Mouse (Mus musculus) limb, embryonic 14.5 days (tissue): Measurements from ENCODE around the gene Ccnjl. TPM values are rescaled to one million over a fixed set of nuclear protein-coding genes. Genes with fewer than 3 reads are reported as not detected.

Experiments
- ATAC-seq: fragments of 200-750 bp; cut with Nextera tagmentation; 2 replicates; pipeline ENCODE4 v1.8.0; 2017; ENCODE audit warnings: low read depth, moderate number of reproducible peaks, moderate TSS enrichment; ENCODE audit not compliant: low FRiP score
- DNase-seq: peaks from one replicate; pipeline ENCODE4 v3.0.0-alpha.2; 2015; ENCODE audit warnings: low spot score
- H3K27ac ChIP-seq: fragments of 300-500 bp; sonication (generic); replicated peaks from 2 replicates; pipeline ENCODE4 v1.5.1; 2014; ENCODE audit warnings: low read depth, mild to moderate bottlenecking, low read length, moderate library complexity, mixed read lengths
- H3K27me3 ChIP-seq: fragments of 300-500 bp; sonication (generic); 2 replicates; pipeline ENCODE4 v1.6.1; 2014; ENCODE audit warnings: low read length, mixed read lengths; ENCODE audit not compliant: control insufficient read depth, insufficient read depth
- H3K36me3 ChIP-seq: fragments of 300-500 bp; sonication (generic); 2 replicates; pipeline ENCODE4 v1.6.1; 2014; ENCODE audit warnings: mild to moderate bottlenecking, low read length, moderate library complexity, mixed read lengths; ENCODE audit not compliant: control insufficient read depth, insufficient read depth
- H3K4me1 ChIP-seq: fragments of 300-500 bp; sonication (generic); 2 replicates; pipeline ENCODE4 v1.6.1; 2014; ENCODE audit warnings: antibody characterized with exemption, low read length, mixed read lengths; ENCODE audit not compliant: control insufficient read depth, insufficient read depth
- H3K4me2 ChIP-seq: fragments of 300-500 bp; sonication (generic); replicated peaks from 2 replicates; pipeline ENCODE4 v1.6.1; 2014; ENCODE audit warnings: low read depth, mild to moderate bottlenecking, low read length, moderate library complexity; ENCODE audit not compliant: severe bottlenecking
- H3K4me3 ChIP-seq: fragments of 300-500 bp; sonication (generic); replicated peaks from 2 replicates; pipeline ENCODE4 v1.5.1; 2014; ENCODE audit warnings: low read length
- H3K9ac ChIP-seq: fragments of 300-500 bp; sonication (generic); 2 replicates; pipeline ENCODE4 v1.6.1; 2014; ENCODE audit warnings: mild to moderate bottlenecking, low read depth, low read length, moderate library complexity; ENCODE audit not compliant: severe bottlenecking
- H3K9me3 ChIP-seq: fragments of 300-500 bp; sonication (generic); 2 replicates; pipeline ENCODE4 v1.6.1; 2016; ENCODE audit warnings: low read length; ENCODE audit not compliant: control insufficient read depth
- POLR2A ChIP-seq: fragments of 200-500 bp; IDR thresholded peaks from 2 replicates; pipeline ENCODE4 v1.8.0; 2012; ENCODE audit warnings: inconsistent platforms, mild to moderate bottlenecking, moderate library complexity, borderline replicate concordance; ENCODE audit not compliant: insufficient read depth, insufficient read length; ENCODE audit errors: extremely low read depth
- WGBS: fragments of 180-500 bp; shearing (Covaris S2); extraction: QIAGEN DNeasy Blood & Tissue Kit; methylation state at CpG from one replicate; pipeline ENCODE4 v1.1.7; 2014; 5-methylcytosine and 5-hydroxymethylcytosine counted together
- polyA plus RNA-seq, 2 experiments: library from polyadenylated mRNA; depleted of rRNA in 1 of 2; stranded (reverse) in 1 of 2; unstranded in 1 of 2; fragments of >200 nt; fragmentation: Nextera tagmentation in 1 of 2; extraction: Ambion mirVana in 1 of 2; gene quantifications; 2 replicates each; pipeline versions ENCODE4 v1.2.1 to v1.2.3; 2012 to 2014

Ccnjl gene
- polyA plus RNA-seq, 2 experiments = 5.1 to 7.7 TPM

- Histone ChIP-seq H3K27ac (no peak overlapping the region), H3K9me3 (no peaks in the 10 kb centered on the region), H3K27me3 (no peaks in the 10 kb centered on the region), H3K9ac (no peak overlapping the region), H3K36me3 (peaks cover 35% of the 10 kb centered on the region), H3K4me2 (no peak overlapping the region), H3K4me3 (no peak overlapping the region), H3K4me1 (no peaks in the 10 kb centered on the region)
- no peak for TF ChIP-seq POLR2A
- DNase-seq (no peak), ATAC-seq (no peak)
- WGBS = 82% methylated on average over 11 of the region's 11 CpGs
These were observed 28.0 kb downstream of the Ccnjl start for GRCm38 (mm10) chr11:43556538-43556937.

GRCm38 (mm10) chr11:43559515-43560292 is 31.1 kb downstream of the Ccnjl start:
- Histone ChIP-seq H3K4me2 (no peak overlapping the region), H3K27me3 (no peaks in the 10 kb centered on the region), H3K27ac (no peak overlapping the region), H3K4me1 (no peaks in the 10 kb centered on the region), H3K9me3 (no peaks in the 10 kb centered on the region), H3K4me3 (no peak overlapping the region), H3K36me3 (peaks cover 41% of the 10 kb centered on the region), H3K9ac (no peak overlapping the region)
- WGBS = 13% methylated on average over 5 of the region's 6 CpGs
- no peak for DNase-seq
- ATAC-seq = no peak
- no peak for TF ChIP-seq POLR2A

GRCm38 (mm10) chr11:43563654-43564244 is 35.2 kb downstream of the Ccnjl start:
- ATAC-seq = 0 out of 2 replicates have a peak, but pooled peaks have one; percentile 42

GRCm38 (mm10) chr11:43565414-43565813 is 36.8 kb downstream of the Ccnjl start:
- WGBS = 31% methylated on average over 2 of the region's 2 CpGs
- no peak for TF ChIP-seq POLR2A
- peaks cover 10% of the 10 kb centered on the region; the same call in 1 of the 2 replicates for H3K36me3 ChIP-seq
- no peaks in the 10 kb centered on the region for H3K9me3 ChIP-seq
- H3K4me2 ChIP-seq = no peak overlapping the region
- no peaks in the 10 kb centered on the region for H3K27me3 ChIP-seq
- ATAC-seq (no peak), DNase-seq (no peak)
- H3K9ac ChIP-seq = 0 out of 2 replicates have a peak overlapping the region, but pooled peaks have one; percentile 16
- H3K4me1 ChIP-seq = peaks cover 11% of the 10 kb centered on the region
- no peak overlapping the region for H3K27ac ChIP-seq
- no peak overlapping the region for H3K4me3 ChIP-seq

More at GRCm38 (mm10) chr11:43563654-43564244, 35.2 kb downstream of the Ccnjl start:
- Histone ChIP-seq H3K4me2 (no peak overlapping the region), H3K4me3 (no peak overlapping the region), H3K9ac (no peak overlapping the region), H3K4me1 (peaks cover 11% of the 10 kb centered on the region), H3K27ac (no peak overlapping the region), H3K27me3 (no peaks in the 10 kb centered on the region), H3K9me3 (no peaks in the 10 kb centered on the region), H3K36me3 (peaks cover 19% of the 10 kb centered on the region)
- WGBS = 67% methylated on average over 10 of the region's 10 CpGs
- no peak for TF ChIP-seq POLR2A
- DNase-seq = no peak

GRCm38 (mm10) chr11:43565852-43566251 is 37.3 kb downstream of the Ccnjl start:
- no peak overlapping the region for H3K27ac ChIP-seq
- H3K4me2 ChIP-seq = no peak overlapping the region
- no peaks in the 10 kb centered on the region for H3K9me3 ChIP-seq
- H3K4me3 ChIP-seq = no peak overlapping the region
- peaks cover 11% of the 10 kb centered on the region for H3K4me1 ChIP-seq
- DNase-seq = no peak
- ATAC-seq = no peak
- TF ChIP-seq POLR2A = no peak
- no peaks in the 10 kb centered on the region for H3K27me3 ChIP-seq
- peaks cover 8% of the 10 kb centered on the region; the same call in 1 of the 2 replicates for H3K36me3 ChIP-seq
- WGBS = 13% methylated on average over 8 of the region's 8 CpGs
- H3K9ac ChIP-seq = 0 out of 2 replicates have a peak overlapping the region, but pooled peaks have one; percentile 16
